Mouse (Mus musculus): ENCODE results near the gene Sf3b1.

DNA sequence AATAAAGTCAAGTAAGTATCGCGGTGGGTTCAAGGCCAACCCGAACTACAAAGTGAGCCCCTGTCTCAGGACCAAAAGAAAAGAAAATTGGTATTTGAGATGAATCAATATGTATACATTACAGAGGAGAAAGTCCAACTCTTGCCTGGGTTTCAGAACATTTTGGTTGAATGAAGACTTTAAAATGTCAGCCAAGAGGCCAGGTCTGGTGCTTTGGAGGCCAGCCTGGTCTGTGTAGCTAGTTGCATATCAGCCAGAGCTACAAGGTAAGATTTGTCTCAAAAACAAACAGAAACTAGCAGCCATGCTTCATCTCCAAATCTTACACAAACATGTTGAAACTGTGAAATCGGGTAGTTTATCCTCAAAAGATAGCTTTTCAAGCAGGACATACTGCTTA, 26.3 kb upstream of the Sf3b1 start:
- no peak for TF ChIP-seq CTCF (IDR thresholded peaks at IDR 0.05; ENCODE audit: low read depth, low read length)
- no peak for TF ChIP-seq POLR2A (IDR thresholded peaks at IDR 0.05; ENCODE audit: borderline replicate concordance, low read depth, low read length)

All from bone marrow macrophage, adult 2 months (primary cell).